Mouse (Mus musculus) frontal cortex, postnatal 10 days (tissue): ENCODE measurements around the gene Slc4a1.

ENCODE experiments used
- DNase-seq, 2 experiments: peaks; one replicate each; pipeline ENCODE4 v3.0.0; 2022; ENCODE audit warnings: low spot score in 2 of 2, mixed read lengths in 1 of 2

Gene Slc4a1

GRCm38 (mm10) chr11:102350981-102351523 lies 15.0 kb downstream of the Slc4a1 start:
- DNase-seq, result no peak

- no peak for DNase-seq
Observed at GRCm38 (mm10) chr11:102350416-102350815, 15.6 kb downstream of the Slc4a1 start.

- no peak for DNase-seq
Observed at GRCm38 (mm10) chr11:102349189-102349954, 16.6 kb downstream of the Slc4a1 start.

- DNase-seq, result no peak
Observed at GRCm38 (mm10) chr11:102348771-102349170, 17.2 kb downstream of the Slc4a1 start.

GRCm38 (mm10) chr11:102348101-102348585 lies 17.9 kb downstream of the Slc4a1 start:
- DNase-seq, result no peak

GRCm38 (mm10) chr11:102347683-102348082 lies 18.3 kb downstream of the Slc4a1 start:
- no peak for DNase-seq

- no peak for DNase-seq
Observed at GRCm38 (mm10) chr11:102346926-102347325, 19.1 kb downstream of the Slc4a1 start.

- DNase-seq, result no peak
Observed at GRCm38 (mm10) chr11:102344458-102344857, 21.5 kb downstream of the Slc4a1 start.

- DNase-seq, result no peak
Observed at GRCm38 (mm10) chr11:102342742-102343141, 23.3 kb downstream of the Slc4a1 start.

- DNase-seq, result no peak
Observed at GRCm38 (mm10) chr11:102341101-102341500, 24.9 kb downstream of the Slc4a1 start.

GRCm38 (mm10) chr11:102339624-102340023 lies 26.4 kb downstream of the Slc4a1 start:
- no peak for DNase-seq

GRCm38 (mm10) chr11:102339195-102339594 lies 26.8 kb downstream of the Slc4a1 start:
- no peak for DNase-seq

- DNase-seq, result peak; percentile 33 to 43
Observed at GRCm38 (mm10) chr11:102338561-102338960, 27.4 kb downstream of the Slc4a1 start.

GRCm38 (mm10) chr11:102337921-102338320 lies 28.1 kb downstream of the Slc4a1 start:
- DNase-seq, result no peak

- DNase-seq, result no peak
Observed at GRCm38 (mm10) chr11:102336191-102336590, 29.8 kb downstream of the Slc4a1 start.

- DNase-seq, result no peak
Observed at GRCm38 (mm10) chr11:102334973-102335700, 30.9 kb downstream of the Slc4a1 start.

- DNase-seq, result no peak
Observed at GRCm38 (mm10) chr11:102334010-102334409, 32.0 kb downstream of the Slc4a1 start.

GRCm38 (mm10) chr11:102333061-102333460 lies 32.9 kb downstream of the Slc4a1 start:
- DNase-seq, result no peak

- DNase-seq, result no peak
Observed at GRCm38 (mm10) chr11:102331806-102332205, 34.2 kb downstream of the Slc4a1 start.

- DNase-seq, result no peak
Observed at GRCm38 (mm10) chr11:102330039-102330438, 36.0 kb downstream of the Slc4a1 start.

GRCm38 (mm10) chr11:102329518-102329917 lies 36.5 kb downstream of the Slc4a1 start:
- no peak for DNase-seq

- DNase-seq, result no peak
Observed at GRCm38 (mm10) chr11:102327839-102328238, 38.2 kb downstream of the Slc4a1 start.

GRCm38 (mm10) chr11:102327250-102327649 lies 38.8 kb downstream of the Slc4a1 start:
- no peak for DNase-seq
